Mouse (Mus musculus): Measurements from ENCODE around the gene Ttc13.

GRCm38 (mm10) chr8:124643540-124644339, 78.0 kb downstream of the Ttc13 start:
- TF ChIP-seq TAL1 (IDR thresholded peaks at IDR 0.05; ENCODE audit: low read length) (no peak), GATA1 (IDR thresholded peaks at IDR 0.05; ENCODE audit: low read length) (no peak)

Data from erythroblast, embryonic 14.5 days (primary cell).